Mouse (Mus musculus) heart, adult 2 months (tissue): Measurements from ENCODE around the gene Gm49369.

Experiments used
- CTCF ChIP-seq: fragments of 200-600 bp; IDR thresholded peaks from 2 replicates; pipeline ENCODE4 v1.8.1; 2022; ENCODE audit warnings: antibody characterized with exemption, mild to moderate bottlenecking, moderate library complexity
- EP300 ChIP-seq: fragments of 200-500 bp; IDR thresholded peaks from 2 replicates; pipeline ENCODE4 v1.6.1; 2011; ENCODE audit warnings: low read depth, low read length, control low read depth; ENCODE audit not compliant: insufficient read depth
- POLR2A ChIP-seq: fragments of 200-500 bp; IDR thresholded peaks from 2 replicates; pipeline ENCODE4 v1.6.1; 2011; ENCODE audit warnings: mild to moderate bottlenecking, low read depth, low read length, control low read depth; ENCODE audit not compliant: insufficient read depth

- TF ChIP-seq POLR2A (no peak), CTCF (no peak), EP300 (no peak)
Observed at GRCm38 (mm10) chr7:142328507-142328906, 54.0 kb downstream of the Gm49369 start.
